Mouse (Mus musculus) common myeloid progenitor, adult 5-6 weeks (primary cell): ENCODE measurements at regions not wholly inside any gene's neighbourhood (a gene's known extent, or its start where the extent isn't known, plus 50 kb on each side); places are given as distances from the start of the nearest gene placed in this dataset.

Experiments used
- ATAC-seq: replicated peaks from 2 replicates; pipeline ENCODE4 v1.8.0; 2016; ENCODE audit warnings: low read depth, mild to moderate bottlenecking, moderate TSS enrichment, inconsistent platforms; ENCODE audit not compliant: poor library complexity, severe bottlenecking

DNA sequence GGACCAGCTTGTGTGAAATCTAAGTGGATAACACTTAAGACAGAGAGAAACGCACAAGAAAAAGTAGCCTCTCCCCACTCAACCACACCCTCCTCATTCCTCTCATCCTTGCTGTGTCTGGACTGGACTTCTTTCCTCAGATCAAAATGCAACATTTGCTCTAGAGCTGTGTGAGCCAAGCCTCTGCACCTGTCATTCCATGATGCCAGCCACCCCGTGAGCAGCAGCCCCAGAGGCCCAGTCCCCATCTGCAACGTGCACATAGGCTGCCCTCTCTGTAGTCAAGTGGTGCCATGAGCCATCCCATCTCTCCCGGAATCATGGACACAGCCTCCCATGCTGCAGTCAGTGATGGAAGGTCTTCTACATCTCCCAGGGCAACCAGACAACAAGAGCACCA is 55.1 kb upstream of the Gpc1 start:
- ATAC-seq = no peak

DNA sequence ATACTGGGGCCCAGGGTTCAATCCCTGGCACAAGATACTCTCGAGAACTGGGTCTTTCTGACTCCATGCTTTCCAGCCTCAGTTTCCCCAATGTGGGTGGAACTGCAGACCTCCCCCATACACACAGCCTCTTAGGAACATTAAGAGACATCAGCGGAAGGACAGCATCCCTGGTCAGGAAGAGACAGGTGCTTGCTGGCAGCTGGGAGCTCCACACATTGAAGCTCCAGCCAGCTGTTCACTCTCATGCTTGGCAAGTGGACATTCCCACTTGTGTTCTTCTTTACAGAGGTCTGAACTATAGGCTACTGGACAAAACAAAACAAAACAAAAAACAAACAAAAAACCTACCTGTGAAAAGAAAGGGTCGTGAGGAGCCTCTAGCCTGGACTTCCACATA is 55.5 kb upstream of the Gpc1 start:
- no peak for ATAC-seq

DNA sequence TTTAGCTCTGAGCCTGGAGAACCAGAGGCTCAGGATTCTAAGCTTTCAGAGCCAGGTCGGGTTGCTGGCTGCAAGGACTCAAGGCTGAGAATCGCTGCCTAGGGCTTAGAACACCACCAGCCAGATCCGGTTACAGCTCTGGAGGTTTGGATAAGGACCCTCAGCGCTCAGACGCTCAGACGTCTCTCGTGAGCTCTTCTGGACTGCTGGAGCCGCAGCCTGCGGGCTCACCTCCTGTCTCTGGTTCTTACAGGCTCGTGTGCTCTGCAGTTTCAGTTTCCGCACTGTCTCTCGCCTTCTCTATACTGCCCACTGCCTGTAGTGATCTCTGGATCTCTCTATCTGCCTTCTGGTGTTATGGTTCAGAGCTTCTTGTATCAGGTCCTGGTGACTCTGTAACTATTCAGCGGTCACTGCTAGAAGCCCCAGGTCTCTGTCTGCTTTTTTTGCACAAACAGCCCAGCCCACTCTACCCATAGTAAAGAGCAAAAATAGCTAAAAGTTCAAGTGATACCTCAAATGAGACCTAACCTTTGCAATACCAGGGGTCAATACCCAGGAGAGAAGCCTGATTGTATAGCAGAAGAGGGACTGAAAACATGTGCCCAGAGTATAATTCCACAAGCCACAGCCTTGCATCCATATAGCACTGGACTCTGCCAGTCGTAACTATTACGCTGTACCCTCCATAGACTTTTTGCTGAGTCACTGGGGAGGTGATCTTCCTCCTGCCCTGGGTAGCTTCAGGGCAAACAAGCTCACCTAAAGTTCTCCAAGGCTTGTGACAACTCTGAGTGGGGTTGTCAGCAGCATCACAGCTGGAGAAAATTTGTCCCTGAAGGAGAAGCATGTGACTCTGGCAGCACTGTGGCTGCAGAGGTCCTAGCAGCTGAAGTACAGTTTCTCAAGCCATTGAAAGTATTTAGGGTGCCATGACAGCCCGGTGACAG is 56.4 kb upstream of the Gpc1 start:
- ATAC-seq = peak; percentile 74

DNA sequence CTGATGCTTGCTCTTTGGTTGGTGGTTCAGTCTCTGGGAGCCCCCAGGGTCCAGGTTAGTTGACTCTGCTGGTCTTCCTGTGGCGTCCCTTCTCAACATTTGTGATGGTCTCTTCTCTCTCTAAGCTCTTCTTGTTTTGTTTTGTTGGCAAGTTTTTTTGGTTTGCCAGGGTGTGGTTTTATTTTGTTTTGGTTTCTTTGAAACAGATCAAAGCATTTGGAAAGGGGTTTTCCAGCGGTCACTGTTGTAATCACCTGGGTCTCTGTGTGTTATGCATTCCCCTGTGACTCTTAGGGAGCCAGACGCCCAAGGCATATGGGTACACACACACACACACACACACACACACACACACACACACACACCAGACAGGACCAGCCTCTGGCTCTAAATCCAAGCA is 57.4 kb upstream of the Gpc1 start:
- ATAC-seq = no peak

DNA sequence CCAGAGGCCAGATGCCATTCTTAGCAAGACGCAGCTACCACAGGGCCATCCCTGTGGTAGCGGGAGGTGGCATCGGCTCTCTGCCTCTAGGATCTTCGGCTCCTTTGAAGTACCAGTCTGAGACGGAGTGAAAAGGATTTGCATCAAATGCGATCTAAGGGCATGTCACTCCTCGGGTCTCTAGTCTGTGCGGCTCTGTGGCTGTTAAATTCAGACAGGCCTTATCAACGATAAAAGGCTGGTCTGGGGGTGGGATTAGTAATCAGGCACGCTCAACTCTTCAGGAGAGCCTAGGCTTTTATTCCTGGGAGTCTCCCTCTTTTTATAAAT is 58.7 kb upstream of the Gpc1 start:
- no peak for ATAC-seq

DNA sequence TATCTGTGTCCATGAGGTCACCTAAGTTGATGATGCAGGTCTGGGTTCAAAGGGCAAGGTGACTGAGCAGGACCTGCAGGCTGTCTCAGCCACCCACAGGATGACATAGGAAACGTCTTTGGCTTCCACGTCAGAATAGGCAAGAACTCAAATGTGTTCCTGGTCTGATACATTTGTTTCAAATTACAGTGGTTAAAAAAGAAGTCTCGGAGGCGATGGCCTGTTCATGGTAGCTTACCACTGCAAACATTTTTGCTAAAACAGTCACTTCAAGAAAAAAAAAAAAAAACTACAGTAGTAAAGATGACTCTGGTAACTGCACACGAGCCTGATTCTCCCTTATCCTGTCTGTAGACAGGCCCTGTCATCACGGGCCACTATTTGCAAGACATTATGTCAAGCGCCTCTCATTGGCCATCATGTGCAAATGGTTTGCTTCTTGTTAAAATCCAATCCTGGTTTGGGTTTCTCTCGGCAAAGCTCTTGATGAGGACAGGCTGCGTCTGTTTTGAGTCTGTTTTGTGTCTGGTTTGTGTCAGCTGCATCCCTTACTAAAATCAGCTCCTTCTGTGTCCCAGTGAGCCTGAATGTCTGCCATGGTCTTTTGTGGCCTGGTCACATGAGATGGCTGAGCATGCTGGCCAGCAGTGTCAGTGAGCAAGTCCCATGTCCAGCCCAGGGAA is 59.2 kb upstream of the Gpc1 start:
- ATAC-seq = no peak

DNA sequence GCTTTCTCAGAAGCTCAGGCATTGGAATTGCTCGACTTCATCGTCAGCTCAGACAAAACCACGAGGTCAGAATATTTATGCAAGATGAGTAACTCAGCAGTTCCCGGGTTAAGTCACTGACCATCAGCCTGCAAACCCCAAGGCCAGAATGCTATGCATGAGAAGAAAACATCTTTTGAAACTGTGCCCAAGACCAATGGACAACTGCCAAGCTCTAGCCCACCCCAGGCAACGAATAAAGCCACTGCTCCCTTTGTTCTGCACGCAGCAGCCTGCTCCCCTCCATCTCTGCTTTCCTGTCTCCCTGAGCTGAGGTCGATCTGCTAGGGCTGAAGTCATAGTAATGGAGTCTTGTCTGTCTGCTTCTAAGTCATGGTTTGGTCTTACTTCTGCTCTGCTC is 61.7 kb upstream of the Gpc1 start:
- ATAC-seq = no peak

DNA sequence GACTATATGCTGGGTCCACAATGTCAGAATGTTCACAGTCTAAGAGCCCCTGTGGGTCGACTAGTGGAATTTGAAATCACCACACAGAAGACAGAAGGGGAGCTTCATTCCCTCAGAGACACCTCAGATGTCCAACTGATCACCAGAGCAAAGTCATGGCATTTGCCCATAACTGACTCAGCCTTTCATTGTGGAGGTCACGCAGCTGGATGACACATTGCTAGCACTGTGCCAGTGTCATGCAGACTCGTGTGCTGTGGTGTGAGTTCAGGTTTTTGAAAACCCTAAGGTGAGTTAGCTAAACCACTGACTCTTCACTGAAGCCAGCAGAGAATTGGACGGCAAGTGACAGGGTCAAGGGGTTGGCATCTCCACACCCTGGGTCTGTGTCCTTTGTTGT is 62.3 kb upstream of the Gpc1 start:
- no peak for ATAC-seq

DNA sequence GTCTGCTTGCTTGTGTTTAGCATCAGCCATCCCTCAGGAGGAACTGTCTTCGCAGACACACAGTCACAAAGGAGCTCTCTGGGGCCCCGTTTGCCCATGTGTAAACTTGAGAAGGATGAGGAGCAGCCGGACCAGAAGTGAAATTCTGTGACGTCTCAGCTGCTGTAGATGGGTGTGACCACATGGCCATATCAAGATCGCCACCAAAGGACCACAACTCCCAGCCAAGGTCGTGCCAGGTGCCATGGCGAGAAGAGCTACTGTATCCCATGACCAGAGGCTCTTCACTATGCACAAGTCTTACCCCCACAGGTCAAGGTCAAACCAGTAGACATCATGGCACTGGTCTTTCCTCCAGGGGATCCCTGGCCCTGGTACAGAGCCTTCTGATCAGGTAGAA is 64.9 kb upstream of the Gpc1 start:
- no peak for ATAC-seq

DNA sequence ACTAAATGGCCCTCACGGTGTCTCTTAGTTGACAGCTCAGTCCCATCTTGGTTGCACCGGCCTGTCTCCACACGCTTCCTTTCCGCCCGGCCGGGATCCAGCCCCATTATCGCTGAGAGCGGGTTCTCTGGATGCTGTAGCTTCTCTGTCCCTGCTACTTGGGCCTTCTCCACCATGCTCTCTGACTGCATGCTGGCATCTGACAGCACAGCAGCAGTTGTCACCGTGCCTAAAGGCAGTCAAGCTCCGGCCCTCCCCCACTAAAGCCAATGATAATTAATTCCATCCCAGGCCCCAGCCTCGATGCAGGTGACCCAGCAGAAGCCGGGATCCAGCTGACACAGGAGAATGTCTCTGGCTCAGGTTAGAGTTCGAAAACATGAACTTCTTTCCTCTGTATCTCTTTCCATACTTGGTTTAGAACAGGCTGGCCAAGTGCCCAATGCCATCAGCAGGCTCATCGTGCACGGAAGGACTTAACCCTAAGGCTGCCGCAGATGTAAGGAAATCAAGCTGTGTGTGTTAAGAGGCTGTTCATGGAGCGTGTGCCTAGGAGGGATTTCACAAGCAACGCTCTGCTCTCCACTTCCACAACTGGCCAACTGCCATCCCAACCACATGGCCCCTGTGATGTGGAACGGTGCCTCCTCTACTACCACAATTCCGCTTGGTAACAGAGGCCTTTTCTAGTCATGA is 76.5 kb upstream of the Gpc1 start:
- peak; percentile 89 for ATAC-seq

DNA sequence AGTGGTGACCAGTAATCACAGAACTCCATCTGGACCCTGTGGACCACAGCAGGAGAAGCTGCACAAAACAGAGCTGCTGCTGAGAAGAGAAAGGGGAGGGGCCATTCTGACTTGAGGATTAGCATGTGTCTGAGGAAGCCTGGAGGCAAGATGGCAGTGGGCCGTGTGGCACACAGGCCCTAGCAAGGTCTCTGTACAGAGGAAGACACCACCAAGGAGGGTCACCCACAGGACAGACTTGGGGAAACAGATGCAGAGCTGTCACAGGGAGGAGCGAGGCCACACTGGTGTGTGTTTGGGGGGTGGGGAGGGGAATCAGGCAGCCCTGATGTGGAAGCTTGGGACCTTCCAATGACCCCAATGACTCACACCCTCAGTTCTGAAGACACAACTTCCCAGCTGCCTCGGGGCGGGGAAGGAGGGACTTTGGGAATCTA is 79.7 kb upstream of the Gpc1 start:
- peak; percentile 13 for ATAC-seq

DNA sequence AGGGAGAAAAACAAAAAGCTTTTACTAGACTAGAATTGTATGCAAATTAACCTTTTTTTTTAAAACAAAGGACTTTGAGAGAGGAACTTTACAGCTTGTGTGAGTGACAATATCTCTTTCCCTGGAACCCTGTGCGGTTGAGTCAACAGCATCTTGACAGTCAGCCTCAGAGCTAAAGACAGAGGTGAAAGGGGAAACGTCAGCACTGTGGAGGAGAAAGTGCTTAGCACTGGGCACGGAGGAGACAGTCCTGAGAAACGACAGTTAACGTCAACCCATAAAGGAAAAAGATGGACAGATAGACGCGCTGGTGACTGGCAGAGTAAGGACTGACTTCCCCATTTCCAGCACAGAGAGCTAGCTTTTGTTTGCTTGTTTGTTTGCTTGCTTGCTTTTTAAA is 82.0 kb upstream of the Gpc1 start:
- ATAC-seq = peak; percentile 77

DNA sequence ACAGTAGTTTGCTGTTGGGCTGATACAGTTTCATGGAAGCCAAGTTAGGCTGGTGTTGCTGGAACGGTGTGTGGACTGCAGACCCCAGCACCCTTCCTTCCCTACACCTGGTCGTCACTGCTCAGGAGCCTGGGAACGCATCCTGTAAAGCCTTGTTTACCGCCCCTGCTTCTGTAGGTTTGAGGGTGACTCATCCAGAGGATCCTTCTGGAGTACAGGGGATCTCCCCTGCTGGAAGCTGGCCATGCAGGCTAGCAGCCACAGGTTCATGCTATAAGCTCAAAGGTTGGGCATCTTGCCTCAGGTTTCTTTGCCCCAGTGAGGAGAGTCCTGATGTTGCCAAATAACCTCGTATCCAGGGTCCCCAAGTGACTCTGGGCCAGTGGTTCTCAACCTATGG is 86.2 kb upstream of the Gpc1 start:
- ATAC-seq = no peak

DNA sequence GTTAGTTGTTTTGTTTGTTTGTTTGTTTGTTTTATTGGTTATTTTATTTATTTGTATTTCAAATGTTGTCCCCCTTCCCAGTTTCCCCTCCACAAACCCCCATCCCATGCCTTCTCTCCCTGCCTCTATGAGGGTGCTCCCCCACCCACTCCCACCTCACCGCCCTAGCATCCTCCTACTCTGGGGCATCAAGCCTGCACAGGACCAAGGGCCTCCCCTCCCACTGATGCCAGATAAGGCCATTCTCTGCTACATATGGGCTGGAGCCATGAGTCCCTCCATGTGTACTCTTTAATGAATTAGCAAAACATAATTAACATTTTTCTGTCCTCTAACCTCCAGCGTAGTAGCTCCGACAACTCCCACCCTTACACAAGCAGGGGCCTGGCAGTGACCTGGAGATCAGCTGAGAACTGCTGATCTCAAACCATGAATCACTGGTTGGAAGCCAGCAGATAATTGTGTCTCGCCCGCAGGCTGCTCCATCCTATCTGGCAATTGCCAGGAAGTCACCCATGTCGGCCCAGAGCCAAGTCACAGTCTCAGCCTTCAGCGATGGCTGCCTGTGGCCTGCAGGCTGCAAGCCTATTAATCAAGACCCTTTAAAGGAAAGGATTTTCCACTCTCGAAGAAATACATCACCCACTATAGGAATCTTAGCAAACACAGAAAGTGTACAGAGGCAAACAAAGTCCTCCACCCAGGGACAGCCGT is 86.8 kb upstream of the Gpc1 start:
- peak; percentile 55 for ATAC-seq

DNA sequence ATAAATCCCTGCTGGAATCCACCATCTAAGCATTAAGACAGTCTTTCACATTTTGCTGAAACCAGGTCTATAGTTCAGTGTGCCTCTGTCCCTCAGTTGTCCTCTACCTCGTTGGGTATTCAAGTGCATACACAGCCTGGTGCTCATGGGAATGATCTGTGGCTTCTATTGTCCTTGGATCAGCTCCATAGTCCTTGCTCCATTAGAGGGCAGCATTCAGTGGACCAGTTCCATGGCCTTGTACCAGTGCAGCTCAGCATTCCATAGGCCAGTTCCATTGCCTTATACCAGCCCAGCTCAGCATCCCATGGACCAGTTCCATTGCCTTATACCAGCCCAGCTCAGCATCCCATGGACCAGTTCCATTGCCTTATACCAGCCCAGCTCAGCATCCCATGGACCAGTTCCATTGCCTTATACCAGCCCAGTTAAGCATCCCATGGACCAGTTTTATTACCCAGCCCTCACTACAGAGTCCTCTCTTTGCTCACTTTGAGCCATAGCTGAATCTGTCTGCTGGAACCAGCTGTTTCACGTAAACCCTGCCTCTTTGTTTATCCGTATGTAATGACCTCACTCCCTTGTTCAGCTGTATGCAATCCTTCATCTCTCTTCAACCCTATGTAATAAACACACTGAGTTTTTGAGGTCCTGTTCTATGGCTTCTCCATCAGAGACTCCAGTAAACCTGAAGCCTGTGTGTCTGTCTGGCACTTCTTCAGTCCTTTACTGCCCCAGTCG is 88.4 kb upstream of the Gpc1 start:
- ATAC-seq = no peak

DNA sequence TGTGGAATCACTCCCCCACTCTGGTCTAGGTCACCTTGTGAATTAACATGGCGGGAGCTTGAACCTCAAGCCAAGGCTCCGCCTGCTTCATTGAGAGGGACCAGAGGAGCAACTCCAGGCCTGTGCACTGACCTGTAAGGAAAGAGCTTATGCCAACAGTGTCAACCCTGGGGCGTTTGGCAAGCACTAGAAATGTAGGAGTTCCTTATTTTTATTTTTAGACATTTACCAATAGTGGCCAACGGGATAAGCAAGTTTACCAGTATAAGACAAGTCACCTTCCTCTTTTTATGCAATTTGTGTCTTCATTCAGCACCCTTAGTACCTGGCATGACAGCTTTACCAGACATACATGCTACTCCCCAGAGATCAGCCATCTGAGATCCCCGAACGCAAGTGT is 89.1 kb upstream of the Gpc1 start:
- ATAC-seq = peak; percentile 67

DNA sequence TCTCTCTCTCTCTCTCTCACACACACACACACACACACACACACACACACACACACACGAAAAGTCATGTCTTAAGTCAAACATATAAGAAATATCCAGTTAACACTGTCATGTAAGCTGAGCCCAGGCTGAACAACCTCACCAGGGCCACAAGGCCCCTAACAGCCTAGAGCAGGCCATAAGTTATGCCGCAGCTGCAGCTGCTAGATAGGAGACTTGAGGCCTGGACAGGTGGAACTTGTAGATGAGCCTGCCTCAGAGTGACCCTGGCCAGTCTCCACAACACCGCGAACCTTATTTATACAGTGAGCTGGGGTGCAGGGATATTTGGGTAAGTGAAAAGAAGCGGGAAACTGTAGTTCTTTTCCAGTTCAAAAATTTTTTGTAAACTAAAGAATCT is 90.4 kb upstream of the Gpc1 start:
- ATAC-seq = no peak

DNA sequence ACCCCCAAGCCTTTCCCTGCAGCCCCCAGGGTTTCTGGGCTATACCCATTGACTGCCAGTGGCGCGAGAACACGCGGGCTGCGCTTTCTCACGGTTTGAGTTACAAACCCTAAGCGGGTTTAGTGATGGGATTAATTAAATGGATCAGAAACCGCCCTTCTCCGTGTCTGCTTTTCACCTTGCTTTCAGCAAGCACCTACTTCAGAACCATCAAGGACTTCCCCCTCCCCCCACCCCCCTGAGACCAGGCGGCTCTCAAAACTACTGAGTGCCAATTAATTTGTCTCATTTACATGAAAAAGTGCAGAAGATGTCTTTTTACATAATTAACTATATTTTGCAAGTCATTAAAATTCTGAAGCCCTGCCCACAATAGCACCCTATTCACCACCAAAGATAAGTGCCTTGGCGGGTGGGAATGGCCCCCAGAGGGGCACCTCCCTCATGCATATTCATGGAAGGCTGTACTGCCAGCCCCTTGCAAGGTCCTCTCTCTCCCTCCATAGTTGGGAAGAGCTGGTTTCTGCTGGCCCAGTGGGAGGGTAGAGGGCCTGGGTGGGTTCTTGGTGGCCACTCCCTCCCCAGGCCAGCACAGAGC is 89.1 kb upstream of the Otos start:
- no peak for ATAC-seq

DNA sequence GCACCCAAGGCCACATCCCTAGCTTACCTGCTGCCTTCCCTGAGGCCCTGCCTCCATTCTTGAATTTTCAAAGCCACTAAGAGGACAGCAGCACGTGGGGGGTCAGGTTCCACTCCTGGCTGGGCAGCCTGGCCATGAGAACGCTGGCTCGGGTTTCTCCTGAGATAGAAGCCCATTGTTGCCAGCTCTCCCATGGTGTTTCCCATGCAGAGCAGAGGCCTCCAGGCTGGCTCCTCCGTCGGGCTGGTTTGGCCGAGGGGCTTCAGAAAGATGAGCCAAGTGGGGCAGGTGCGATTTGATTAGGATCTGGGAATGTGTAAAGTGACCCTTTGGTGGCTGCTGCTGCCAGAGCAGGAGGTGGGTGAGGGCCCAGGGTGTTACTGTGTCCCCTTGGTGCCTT is 87.8 kb upstream of the Otos start:
- no peak for ATAC-seq
